Mouse (Mus musculus): ENCODE data around the gene Smim11.

DNA sequence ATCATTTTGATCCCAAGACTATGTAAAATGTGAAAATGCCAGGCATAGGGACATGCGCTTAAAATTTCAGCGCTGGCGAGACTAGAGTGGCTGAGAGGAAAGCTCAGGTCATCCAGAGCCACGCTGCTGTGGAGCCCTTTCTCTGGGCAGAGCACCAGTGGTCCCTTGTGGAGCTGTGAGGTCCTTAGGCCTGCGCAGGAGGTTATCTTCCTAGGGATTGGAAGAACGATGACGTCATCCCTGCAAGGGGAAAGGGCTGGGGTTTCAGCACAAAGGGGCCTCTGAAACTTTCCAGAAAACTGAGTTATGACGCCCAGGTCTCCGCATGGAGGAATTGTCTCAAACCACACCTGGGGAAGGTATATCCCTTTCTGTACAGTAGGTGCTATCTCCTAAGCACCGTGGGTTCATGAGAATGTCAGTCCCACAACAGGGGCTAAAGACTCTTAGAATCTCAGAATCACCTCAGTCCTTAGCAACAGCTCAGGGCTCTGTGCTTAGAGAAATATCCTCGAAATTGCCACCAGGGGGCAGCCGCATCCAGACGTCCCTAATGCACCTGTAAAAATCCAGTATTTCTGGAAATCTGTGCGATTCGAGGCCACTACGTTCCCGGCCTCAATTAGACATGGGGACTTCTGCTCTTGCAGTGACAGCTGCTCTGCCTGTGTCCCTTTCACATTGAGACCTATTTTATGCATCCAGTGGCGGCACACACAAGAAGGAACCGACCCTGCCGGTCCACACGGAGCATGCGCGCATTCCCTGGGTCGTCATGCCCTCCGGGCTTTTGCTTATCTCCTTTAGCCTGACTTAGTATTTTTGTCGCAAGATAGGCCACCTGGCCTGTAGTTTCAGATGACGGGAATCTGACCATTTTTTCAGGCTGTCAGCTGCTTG lies 39.8 kb downstream of the Smim11 start:
- TF ChIP-seq CTCF (IDR thresholded peaks at IDR 0.05; ENCODE audit: control insufficient read depth, insufficient read depth, insufficient replicate concordance, low read depth, low read length) (peak; percentile 59; the same call in 1 of the 2 replicates), POLR2A (IDR thresholded peaks at IDR 0.05; ENCODE audit: control insufficient read depth, low read depth, low read length) (no peak)
